Mouse (Mus musculus): ENCODE results near the gene Hist1h2ah.

The Hist1h2ah gene

DNA sequence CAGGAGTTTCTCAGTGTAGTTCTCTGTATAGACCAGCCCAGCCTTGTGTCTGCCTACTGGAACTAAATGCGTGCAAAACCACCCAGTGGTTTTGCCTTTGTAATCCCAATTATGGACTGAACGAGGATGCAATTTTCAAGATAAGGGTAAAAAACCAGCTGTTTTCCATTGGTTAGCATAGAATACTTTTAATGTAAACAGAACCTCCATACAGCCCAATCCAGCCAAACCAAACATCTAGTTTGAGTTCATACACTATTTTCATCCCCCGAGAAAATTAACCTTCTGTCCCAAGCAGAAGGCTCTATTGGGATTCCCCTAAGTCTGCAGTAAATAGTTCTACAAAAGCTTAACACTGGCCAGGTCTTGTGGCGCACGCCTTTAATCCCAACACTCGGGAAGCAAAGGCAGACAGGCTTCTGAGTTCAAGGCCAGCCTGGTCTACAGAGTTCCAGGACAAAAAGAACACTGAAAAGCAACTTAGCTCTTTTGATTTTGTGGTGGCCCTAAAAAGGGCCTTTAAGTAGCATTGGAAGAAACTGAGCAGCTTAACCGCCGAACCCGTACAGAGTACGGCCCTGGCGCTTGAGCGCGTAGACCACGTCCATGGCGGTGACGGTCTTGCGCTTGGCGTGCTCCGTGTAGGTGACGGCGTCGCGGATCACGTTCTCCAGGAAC is 5.2 kb upstream of the Hist1h2ah start:
- in situ Hi-C loops (cut with MboI; ENCODE audit: low sequenced_read_pairs), result loop anchor here (25.0 kb wide), 1 partner anchor 1722 kb away; the partner anchor contains the start of genes Hist1h1a, Hist1h2ab, Hist1h3a and Hist1h3b

DNA sequence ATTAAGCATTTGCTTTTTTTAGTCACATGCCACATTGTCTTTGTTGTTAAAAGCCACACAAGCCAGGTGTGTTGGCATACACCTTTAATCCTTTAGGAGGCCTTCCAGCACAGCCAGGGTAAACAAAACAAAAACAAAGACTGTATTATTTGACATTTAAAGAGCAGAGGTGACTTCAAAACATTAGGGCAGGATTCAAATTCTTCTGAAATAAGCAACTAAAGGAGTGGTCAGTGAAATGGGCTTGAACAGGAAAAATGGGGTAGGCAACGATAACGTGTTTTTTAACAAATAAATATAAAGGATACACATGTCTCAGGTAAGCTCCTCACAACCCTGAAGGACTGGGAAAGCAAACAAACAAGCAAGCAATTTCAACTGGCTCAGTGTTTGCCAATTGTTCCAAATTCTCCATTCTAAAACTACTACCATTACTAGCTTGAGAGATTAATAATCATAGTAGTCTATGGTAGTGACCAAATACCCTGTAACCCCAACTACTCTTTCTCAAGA is 4.6 kb upstream of the Hist1h2ah start:
- in situ Hi-C loops (cut with MboI; ENCODE audit: low sequenced_read_pairs), result loop anchor here (10.0 to 25.0 kb wide), 3 partner anchors 325 to 1722 kb away; partner anchors contain the start of genes Hist1h1a, Hist1h2ab, Hist1h2ai and Hist1h2bl

DNA sequence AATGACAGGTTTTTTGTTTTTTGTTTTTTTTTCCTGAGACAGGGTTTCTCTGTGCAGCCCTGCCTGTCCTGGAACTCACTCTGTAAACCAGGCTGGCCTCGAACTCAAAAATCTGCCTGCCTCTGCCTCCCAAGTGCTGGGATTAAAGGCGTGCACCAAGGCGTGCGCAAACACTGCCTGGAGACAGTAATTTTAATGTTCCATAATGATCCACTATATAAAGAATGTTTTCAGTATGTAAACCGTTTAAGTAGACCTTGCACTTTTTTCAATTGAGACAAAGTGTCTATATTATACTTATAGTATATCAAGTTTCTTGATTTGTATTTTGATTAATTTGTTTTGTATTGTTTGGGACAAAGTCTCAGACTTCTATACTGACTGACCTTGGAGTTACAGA is 4.0 kb upstream of the Hist1h2ah start:
- in situ Hi-C loops (cut with MboI; ENCODE audit: low sequenced_read_pairs), result loop anchor here (10.0 to 25.0 kb wide), 3 partner anchors 325 to 1723 kb away; partner anchors contain the start of genes Hist1h1a, Hist1h2ab, Hist1h2ai and Hist1h2bl

DNA sequence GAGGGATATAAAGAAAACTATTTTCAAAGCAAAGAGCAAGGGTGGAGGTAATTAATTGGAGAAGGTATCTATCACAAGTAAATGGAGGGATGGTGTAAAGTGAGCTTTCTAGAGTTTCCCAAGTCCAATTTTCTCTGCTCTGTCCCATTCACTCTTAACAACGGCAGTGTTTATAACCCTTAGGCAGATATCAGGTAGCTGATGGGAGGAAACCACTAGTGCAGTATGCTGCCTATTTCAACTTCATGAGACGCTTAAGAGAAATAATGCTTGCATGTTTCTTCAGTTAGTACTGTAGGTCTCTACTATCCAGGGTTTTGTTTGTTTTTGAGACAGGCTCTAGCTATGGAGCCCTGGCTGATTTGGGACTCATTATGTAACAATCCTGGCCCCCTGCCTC is 2.0 kb upstream of the Hist1h2ah start:
- in situ Hi-C loops (cut with MboI; ENCODE audit: low sequenced_read_pairs), result loop anchor here (10.0 to 25.0 kb wide), 3 partner anchors 323 to 1725 kb away; partner anchors contain the start of genes Hist1h1a, Hist1h2ab, Hist1h2ai and Hist1h2bl

DNA sequence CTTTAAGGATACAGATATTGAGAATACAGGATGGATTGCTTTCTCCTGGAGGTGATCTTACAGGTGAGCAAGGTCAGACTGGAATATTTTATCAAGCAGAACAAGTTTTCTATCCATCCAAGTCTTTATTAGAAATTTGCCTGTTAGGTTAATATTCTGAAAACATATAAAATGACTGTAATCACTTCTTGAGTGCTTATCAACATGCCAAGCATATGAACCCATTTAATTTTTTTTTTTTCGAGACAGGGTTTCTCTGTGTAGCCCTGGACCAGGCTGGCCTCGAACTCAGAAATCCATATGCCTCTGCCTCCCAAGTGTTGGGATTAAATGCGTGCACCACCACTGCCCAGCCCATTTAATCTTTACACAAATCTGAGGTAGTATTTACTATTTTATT is 1.6 kb upstream of the Hist1h2ah start:
- in situ Hi-C loops (cut with MboI; ENCODE audit: low sequenced_read_pairs), result loop anchor here (10.0 to 25.0 kb wide), 3 partner anchors 322 to 1725 kb away; partner anchors contain the start of genes Hist1h1a, Hist1h2ab, Hist1h2ai and Hist1h2bl

DNA sequence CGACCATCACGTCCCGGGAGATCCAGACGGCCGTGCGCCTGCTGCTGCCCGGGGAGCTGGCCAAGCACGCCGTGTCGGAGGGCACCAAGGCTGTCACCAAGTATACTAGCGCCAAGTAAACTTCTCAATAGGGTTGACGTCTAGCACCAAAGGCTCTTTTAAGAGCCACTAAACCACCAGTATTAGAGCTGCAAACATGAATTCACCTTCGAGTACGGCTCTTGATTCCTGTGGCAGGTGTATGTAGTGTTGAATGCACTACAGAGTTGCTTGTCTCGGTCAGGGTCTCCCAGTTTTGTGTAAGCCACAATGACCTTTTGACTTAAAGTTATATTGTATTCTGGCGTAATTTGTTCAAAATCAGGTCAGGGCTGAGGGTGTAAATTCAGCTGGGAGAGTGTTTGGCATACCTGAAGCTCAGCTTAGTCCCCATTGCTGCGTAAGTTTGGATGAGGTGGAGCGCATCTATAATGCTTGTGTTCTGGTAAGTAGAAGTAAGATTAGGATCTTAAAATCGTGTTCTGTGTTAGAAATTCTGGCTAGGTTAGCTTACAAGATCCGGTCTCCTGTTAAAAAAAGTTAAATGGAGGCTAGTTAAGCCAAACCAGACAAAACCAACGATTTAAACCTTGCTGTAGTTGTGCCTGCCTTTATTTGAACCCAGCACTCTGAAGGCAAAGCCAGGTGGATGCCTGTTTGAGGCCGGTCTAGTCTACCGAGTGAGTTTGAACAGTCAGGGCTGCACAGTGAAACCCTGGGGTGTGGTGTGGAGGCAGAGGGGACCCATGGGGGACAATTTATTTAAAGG is 985 bp upstream of the Hist1h2ah start:
- in situ Hi-C loops (cut with MboI; ENCODE audit: low sequenced_read_pairs), result loop anchor here (10.0 to 25.0 kb wide), 3 partner anchors 322 to 1726 kb away; partner anchors contain the start of genes Hist1h1a, Hist1h2ab, Hist1h2ai and Hist1h2bl

DNA sequence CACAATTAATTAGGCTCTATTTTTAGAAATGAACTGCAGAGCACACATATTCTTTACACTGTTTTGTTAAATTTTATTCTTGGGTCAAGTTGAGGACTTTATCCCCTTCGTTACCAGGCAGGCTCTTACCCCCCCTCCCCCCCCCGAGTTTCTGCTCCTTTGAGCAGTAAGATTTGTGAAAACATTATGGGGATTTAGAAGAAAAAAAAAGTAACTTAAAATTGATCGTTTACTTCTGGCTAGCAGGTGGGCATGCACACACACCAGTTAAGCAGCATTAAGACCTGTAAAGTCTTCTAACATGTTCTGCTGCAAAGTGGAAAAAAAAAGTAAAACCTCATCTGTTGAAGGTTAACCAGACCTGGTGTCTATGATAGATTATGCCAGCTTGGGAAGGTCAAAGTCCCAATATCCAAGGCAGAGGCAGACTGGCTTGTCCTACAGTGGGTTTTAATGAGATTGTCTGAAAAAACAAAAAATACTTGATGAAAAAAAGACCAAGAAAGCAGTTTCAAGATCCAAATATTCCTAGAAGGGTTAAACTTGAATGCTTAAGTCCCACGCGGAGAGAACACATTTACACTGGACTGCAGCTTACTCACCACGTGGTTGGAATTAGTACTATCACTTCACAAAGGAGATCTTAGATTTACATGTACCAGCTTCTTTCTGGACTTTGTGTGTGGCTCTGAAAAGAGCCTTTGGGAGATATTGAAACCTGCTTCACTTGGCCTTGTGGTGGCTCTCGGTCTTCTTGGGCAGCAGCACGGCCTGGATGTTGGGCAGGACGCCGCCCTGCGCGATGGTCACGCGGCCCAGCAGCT is 713 bp downstream of the Hist1h2ah start:
- in situ Hi-C loops (cut with MboI; ENCODE audit: low sequenced_read_pairs), result loop anchor here (10.0 to 25.0 kb wide), 3 partner anchors 320 to 1728 kb away; partner anchors contain the start of genes Hist1h1a, Hist1h2ab, Hist1h2ai and Hist1h2bl

DNA sequence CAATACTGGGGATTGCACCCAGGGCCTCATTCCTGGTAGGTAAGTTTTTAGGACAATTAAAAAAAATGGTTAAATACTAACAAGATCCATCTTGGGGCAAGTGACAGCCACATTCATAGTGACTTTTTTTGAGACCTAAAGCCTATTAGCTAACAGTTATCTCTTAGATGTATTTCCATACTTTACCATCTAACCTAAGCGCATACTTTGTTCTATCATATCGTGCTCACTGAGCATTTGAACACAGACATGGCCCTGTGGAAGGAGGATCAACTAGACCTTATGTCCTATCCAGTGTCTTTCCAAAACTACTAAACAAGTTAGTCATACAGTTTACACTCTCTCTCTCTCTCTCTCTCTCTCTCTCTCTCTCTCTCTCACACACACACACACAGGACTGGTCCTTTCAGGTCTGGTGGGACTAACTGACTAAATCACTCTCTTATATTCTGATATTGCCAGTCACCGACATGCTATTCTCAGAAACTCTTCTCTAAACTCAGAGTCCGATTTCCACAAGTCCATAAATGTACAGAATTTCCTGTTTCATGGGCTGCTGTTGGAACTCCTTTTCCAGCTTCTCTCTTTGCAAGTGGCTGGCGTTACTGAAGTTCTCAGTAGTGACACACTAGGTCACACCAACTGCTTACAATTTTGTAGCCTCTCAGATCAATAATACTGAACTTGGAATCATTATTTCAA is 1.5 kb downstream of the Hist1h2ah start:
- in situ Hi-C loops (cut with MboI; ENCODE audit: low sequenced_read_pairs), result loop anchor here (10.0 to 25.0 kb wide), 3 partner anchors 319 to 1728 kb away; partner anchors contain the start of genes Hist1h1a, Hist1h2ab, Hist1h2ai and Hist1h2bl

DNA sequence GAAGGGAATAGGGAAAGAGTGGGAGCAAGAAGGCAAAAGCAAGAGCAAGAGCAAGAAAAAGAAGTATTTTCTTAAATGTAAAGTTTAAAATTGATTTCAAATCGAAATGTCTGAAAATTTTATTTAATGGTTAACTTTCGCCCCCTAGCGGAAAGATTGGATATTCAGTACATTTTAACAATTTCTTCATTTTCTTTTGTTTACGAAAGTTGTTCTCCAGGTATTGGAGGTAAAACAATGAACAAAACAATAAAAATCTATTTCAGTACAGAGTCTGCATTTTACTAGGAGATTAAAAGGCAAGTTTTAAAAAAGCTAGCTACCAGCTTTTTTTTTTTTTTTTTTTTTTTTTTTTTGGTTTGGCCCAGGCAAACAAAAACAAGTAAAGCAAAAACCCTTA is 4.9 kb downstream of the Hist1h2ah start:
- in situ Hi-C loops (cut with MboI; ENCODE audit: low sequenced_read_pairs), result loop anchor here (10.0 to 25.0 kb wide), 3 partner anchors 316 to 1732 kb away; partner anchors contain the start of genes Hist1h1a, Hist1h2ab, Hist1h2ai and Hist1h2bl

DNA sequence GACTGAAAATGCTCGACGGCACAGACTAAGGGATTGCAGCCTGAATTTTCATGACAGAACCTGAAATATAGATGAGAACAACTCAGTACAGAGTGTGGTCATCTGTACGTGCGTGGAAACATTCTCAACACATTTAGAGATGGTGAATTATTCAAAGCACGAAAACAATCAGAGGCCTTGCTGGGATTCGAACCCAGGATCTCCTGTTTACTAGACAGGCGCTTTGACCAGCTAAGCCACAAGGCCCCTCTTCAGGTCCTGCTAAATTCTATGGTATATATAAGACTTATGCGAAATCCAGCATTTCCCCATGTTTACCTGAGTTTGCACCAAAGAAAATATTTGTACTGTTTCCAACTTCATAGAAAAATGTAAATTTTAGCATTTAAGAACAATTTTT is 5.4 kb downstream of the Hist1h2ah start:
- in situ Hi-C loops (cut with MboI; ENCODE audit: low sequenced_read_pairs), result loop anchor here (10.0 to 25.0 kb wide), 4 partner anchors 105 to 1732 kb away; partner anchors contain the start of genes Hist1h1a, Hist1h2ab, Hist1h2ai and Hist1h2bl

DNA sequence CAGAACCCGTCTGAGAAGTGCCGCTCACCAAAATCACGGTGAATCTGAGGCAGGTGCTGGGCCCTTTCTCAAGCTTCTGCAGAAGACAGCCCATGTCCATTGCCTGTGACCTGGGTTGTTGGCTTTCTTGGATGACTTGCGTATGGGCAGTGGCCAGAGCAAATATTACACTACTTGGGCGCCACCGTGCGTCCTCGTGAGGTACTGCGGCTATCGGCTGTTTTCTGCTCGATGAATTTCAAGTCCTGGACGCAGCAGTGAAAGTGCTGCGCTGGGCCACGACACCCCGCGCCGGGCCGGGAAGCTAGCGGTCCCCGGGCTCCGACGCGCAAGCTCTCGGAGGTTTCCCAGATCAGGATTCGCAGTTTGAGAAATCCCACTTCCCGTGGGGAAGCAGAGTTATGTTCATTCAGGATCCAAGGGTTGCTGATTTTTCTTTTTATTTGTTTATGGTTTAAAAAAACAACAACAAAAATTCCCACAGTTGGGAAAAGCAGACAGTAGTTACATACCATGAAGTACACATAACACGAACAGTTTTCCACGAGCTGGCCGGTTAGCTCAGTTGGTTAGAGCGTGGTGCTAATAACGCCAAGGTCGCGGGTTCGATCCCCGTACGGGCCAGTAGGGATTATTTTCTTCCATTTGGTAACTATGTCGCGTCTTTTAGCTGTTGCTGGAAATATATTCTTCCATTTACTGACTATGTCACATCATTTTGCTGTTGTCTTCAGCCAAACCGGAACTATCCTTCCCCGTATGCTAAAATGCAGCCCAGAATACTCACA is 6.5 kb downstream of the Hist1h2ah start:
- in situ Hi-C loops (cut with MboI; ENCODE audit: low sequenced_read_pairs), result loop anchor here (10.0 to 25.0 kb wide), 2 partner anchors 104 to 1733 kb away; partner anchors contain the start of genes Hist1h1a, Hist1h2ab, Hist1h3a and Hist1h3b

DNA sequence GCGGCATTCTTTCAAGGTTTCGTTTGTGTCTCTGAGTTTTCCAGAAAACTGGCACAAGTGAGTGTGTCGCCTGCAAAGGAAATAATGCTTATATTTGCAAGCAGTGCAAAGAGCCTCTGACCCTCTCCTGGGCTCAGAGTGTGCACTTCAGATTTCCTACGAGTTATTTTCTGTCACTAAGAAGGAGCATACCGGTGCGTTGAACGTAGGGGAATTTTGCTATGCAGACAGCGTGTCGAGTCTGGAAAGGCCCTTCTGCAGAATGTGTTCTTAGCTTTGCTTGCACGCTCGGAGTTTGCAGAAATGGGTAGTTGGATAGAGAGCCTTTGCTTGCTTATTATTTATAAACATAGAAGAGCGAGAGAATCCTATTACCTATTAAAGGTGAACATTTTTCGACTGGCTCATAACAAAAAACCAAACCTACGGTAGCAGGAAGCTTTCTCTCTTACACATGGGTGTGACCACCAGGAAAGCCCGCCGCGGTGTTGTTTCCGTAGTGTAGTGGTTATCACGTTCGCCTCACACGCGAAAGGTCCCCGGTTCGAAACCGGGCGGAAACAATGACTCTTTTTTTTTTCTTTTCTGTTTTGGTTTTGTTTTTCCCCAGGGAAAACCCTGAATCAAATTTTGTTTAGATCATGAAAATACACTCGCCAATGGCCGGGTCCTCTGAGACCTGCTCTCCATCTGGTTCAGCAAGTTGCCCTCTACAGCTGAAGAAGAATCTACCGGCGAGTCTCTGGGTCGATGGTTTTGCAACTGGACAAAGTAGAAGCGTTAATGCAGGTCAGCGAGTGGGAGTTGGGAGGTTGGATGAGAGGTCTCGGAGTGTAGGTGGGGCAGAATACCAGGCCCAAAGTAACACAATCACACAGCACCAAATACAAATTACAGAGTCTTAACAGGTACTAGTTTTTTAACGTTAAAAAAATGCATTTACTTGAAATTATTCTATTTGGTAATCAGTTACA is 9.0 kb downstream of the Hist1h2ah start:
- in situ Hi-C loops (cut with MboI; ENCODE audit: low sequenced_read_pairs), result loop anchor here (10.0 to 25.0 kb wide), 2 partner anchors 102 to 1736 kb away; partner anchors contain the start of genes Hist1h1a, Hist1h2ab, Hist1h3a and Hist1h3b

DNA sequence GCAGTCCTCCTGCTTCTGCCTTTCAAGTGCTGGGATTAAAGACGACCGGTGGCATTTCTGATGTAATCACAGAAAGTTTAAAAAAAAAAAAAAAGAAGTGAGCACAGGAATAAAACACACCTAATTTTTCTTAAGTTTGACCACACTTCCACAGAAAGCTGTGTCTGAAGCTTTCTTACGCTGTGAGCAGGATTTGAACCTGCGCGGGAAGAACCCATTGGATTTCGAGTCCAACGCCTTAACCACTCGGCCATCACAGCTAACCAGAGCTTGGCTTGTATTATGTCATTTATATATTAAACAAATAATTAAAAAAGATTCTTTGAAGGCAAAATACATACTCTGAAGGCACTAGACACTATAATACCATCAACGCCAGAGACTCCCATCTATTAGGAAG is 13.1 kb downstream of the Hist1h2ah start:
- in situ Hi-C loops (cut with MboI; ENCODE audit: low sequenced_read_pairs), result loop anchor here (10.0 to 25.0 kb wide), 3 partner anchors 97 to 1415 kb away; no protein-coding TSS in a partner anchor

DNA sequence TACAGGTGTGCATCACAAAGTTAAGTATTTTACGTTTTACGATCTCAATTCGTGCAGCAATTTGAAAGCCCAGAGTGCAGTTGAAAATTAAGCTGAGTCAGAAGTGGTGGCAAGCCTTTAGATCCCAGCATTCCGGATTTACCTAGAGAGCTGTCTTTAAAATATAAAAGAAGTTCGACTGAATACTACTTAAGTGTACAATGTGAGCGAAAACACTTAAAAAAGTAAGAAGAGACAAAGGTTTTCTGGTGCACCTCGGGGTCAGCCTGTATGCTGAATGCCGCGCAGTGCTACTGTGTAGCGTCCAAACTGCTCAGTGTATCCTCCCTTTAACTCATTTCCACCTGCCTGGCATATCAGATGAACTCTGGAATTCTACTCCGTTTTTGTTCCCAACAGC is 13.8 kb downstream of the Hist1h2ah start:
- in situ Hi-C loops (cut with MboI; ENCODE audit: low sequenced_read_pairs), result loop anchor here (10.0 to 25.0 kb wide), 3 partner anchors 97 to 1416 kb away; no protein-coding TSS in a partner anchor

DNA sequence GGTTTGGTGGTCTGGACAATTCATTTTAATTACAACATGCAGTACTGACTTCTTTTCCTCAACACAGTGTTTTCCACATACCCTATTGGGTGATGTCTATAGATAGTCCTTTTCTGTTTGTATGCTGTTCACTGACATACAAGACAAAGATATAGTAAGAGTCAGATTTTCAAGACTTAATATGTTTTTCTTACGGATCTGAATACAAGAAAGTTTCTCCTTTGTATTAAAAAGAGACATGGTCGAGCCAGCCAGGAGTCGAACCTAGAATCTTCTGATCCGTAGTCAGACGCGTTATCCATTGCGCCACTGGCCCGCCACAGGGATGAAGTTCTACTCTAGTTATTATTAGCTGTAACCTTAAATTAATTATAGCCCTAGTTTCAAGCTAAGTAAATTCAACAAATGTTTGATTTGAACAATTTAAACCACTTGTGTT is 14.4 kb downstream of the Hist1h2ah start:
- in situ Hi-C loops (cut with MboI; ENCODE audit: low sequenced_read_pairs), result loop anchor here (10.0 to 25.0 kb wide), 3 partner anchors 96 to 1416 kb away; no protein-coding TSS in a partner anchor

All from CH12F3 (cell line).